Mouse (Mus musculus): Measurements from ENCODE around the gene Olfr1288. TPM values are rescaled to one million over a fixed set of nuclear protein-coding genes. Genes with fewer than 3 reads are reported as not detected.

Olfr1288 gene
- not detected in 2 replicates for polyA plus RNA-seq (2015; fragmentation: Nextera tagmentation; extraction: Ambion mirVana)

DNA sequence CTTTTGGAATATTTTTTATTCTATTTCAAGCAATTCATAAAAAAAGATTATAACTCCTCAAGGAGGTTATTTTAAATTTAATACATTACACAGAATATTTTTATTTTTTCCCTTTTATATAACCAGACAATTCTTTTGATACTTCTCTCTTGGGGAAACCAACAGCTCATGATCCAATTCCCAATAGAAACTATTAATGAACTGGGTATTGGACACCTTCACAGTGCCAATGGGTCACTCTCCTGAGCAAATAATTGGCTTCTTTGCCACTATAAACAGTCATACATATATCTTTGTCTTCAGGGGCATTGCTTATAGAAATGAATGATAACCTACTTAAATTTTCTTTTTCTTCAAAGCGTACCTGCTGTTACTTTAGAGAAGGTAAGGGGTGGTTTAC is at the start of gene Olfr1288:
Gene Olfr1288, plus strand, starts transcription at position 301 of the 400 bp plus-strand sequence.
- H3K4me1 ChIP-seq: no peaks in the 10 kb centered on the region
- no peak within 1 kb of the TSS for H3K4me3 ChIP-seq
- no peak within 1 kb of the TSS for H3K27ac ChIP-seq
- H3K27me3 ChIP-seq: no peaks in the 10 kb centered on the region
- H3K9ac ChIP-seq: no peak within 1 kb of the TSS
- no peak for ATAC-seq
- no peaks in the 10 kb centered on the region for H3K36me3 ChIP-seq (ENCODE audit: poor library complexity, severe bottlenecking)
- no peaks in the 10 kb centered on the region for H3K9me3 ChIP-seq (replicated peaks)
- no peak within 1 kb of the TSS for H3K4me2 ChIP-seq
- 93% methylated on average over 1 of the region's 1 CpGs for WGBS

DNA sequence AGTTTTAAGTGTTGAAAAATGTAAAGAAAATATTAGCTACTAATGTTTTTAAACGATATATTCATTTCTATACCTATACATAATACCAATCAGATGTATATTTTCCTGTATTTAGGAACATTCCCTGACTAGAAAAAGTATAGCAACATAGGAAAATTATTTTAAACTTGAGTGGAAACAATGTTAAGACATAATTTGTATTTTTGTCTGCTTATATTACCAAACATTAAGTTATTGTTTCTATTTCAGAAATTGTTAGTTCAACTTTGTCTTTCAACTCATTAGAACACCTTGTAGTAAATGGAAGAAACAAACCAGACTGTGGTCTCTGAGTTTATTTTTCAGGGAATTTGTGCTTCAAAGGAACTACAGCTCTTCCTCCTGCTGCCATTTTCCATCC is 25.1 kb upstream of the Olfr1288 start, which contains the start of gene Olfr1287:
Gene Olfr1287, plus strand, starts transcription at position 301 of the 400 bp plus-strand sequence.
- Histone ChIP-seq H3K4me2 (no peak within 1 kb of the TSS), H3K36me3 (ENCODE audit: poor library complexity, severe bottlenecking) (no peaks in the 10 kb centered on the region), H3K4me3 (no peak within 1 kb of the TSS), H3K9me3 (replicated peaks) (no peaks in the 10 kb centered on the region), H3K4me1 (no peaks in the 10 kb centered on the region), H3K9ac (no peak within 1 kb of the TSS), H3K27me3 (no peaks in the 10 kb centered on the region), H3K27ac (no peak within 1 kb of the TSS)
- 71% methylated on average over 1 of the region's 1 CpGs for WGBS
- ATAC-seq: no peak

DNA sequence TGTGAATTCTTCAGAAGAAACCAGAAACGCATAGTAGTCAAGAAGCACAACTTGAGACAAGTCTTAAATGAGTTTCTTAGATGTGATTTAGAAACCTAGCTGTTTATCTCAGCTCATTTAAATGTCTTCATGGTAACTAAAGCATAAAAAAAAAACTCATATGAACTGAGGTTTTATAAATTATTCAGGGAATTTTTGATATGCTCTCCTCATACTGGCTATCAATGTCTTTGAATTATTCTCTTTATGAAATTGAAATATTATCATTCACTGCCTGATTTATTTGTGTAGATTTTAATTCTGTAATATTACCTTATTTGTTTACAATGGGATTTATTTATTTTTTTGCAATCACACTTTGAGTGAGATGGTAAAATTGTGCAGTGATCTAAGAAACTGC is 6.6 kb downstream of the Olfr1288 start, which contains the start of gene Olfr1289:
Gene Olfr1289, plus strand, starts transcription at position 301 of the 400 bp plus-strand sequence.
- Histone ChIP-seq H3K4me1 (no peaks in the 10 kb centered on the region), H3K4me2 (no peak within 1 kb of the TSS), H3K9ac (no peak within 1 kb of the TSS), H3K9me3 (replicated peaks) (no peaks in the 10 kb centered on the region), H3K27ac (no peak within 1 kb of the TSS), H3K36me3 (ENCODE audit: poor library complexity, severe bottlenecking) (no peaks in the 10 kb centered on the region), H3K27me3 (no peaks in the 10 kb centered on the region), H3K4me3 (no peak within 1 kb of the TSS)
- WGBS: 87% methylated on average over 1 of the region's 1 CpGs
- ATAC-seq: no peak

DNA sequence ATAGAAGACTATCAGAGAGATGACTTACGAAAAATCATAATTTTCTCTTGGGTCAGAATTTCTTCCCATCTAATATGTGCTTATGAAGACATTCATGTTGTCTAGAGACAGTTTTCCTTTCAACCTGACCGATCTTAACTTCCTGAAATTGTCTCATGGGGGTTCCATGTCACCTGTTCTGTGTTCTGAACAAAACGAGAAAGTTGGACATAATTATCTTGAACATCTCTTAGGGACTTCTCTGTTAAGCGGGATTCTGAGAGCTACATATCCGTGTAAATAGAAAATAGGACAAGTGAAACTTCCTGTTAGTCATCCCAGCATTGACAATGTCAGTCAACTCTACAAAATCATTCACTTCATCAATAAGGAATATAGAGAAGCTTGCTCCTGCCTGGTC is 19.8 kb downstream of the Olfr1288 start, which contains the start of gene Olfr1290:
Gene Olfr1290, minus strand, starts transcription at position 101 of the 400 bp plus-strand sequence.
- no peak for ATAC-seq
- H3K4me3 ChIP-seq: no peak within 1 kb of the TSS
- 84% methylated on average over 5 of the region's 5 CpGs for WGBS
- H3K9ac ChIP-seq: no peak within 1 kb of the TSS
- H3K4me2 ChIP-seq: no peak within 1 kb of the TSS
- no peaks in the 10 kb centered on the region for H3K27me3 ChIP-seq
- H3K36me3 ChIP-seq (ENCODE audit: poor library complexity, severe bottlenecking): no peaks in the 10 kb centered on the region
- H3K4me1 ChIP-seq: no peaks in the 10 kb centered on the region
- H3K9me3 ChIP-seq (replicated peaks): no peaks in the 10 kb centered on the region
- H3K27ac ChIP-seq: no peak within 1 kb of the TSS

DNA sequence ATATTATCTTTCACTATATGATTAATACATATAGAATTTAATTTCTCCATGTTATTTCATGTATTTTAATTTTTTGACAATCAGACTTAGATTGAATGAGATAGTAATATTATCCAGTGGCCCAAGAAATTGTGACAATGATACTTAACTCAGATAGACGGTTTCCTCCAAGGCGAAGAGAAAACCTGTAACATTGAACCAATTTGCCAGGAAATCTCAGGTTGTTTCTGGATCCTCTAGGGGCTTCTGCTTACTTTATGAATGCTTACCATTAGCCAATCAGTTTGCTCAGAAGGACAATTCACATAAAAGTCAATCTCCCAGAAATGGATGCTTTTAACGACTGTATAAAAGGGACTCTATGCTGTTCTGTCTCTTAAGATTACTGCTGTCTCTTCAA is 23.0 kb downstream of the Olfr1288 start, which contains the start of gene Olfr1291-ps1:
Gene Olfr1291-ps1, plus strand, starts transcription at position 301 of the 400 bp plus-strand sequence.
- WGBS: 91% methylated on average over 3 of the region's 3 CpGs
- Histone ChIP-seq H3K4me1 (no peaks in the 10 kb centered on the region), H3K27ac (no peak within 1 kb of the TSS), H3K9ac (no peak within 1 kb of the TSS), H3K27me3 (no peaks in the 10 kb centered on the region), H3K4me3 (no peak within 1 kb of the TSS), H3K4me2 (no peak within 1 kb of the TSS), H3K36me3 (ENCODE audit: poor library complexity, severe bottlenecking) (no peaks in the 10 kb centered on the region), H3K9me3 (replicated peaks) (no peaks in the 10 kb centered on the region)
- ATAC-seq: no peak

DNA sequence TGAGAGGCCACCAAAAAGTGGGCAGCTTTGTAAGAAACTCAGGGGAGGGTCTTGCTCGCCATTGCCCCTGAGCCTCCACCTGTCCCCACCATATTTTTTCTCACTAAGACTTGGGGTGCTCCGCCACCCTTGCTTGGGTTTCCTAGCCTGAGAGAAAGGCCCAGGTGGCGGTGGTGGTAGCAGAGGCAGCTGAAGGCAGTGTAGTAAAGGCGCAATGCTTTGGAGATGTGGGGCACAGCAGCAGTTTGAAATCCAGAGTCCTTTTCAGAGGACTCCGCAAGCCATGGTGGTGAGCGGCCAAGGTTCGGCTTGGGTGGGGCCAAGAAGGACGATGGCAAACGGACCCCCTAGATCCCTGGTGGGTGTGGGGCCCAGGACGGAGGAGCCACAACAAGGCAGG is 43.5 kb downstream of the Olfr1288 start:
- Histone ChIP-seq H3K36me3 (ENCODE audit: poor library complexity, severe bottlenecking) (no peaks in the 10 kb centered on the region), H3K9me3 (replicated peaks) (peaks cover 5% of the 10 kb centered on the region; the same call in 1 of the 2 replicates), H3K27me3 (no peaks in the 10 kb centered on the region), H3K4me3 (no peak overlapping the region), H3K27ac (no peak overlapping the region), H3K9ac (no peak overlapping the region), H3K4me1 (no peaks in the 10 kb centered on the region), H3K4me2 (no peak overlapping the region)
- no peak for ATAC-seq
- WGBS: 92% methylated on average over 10 of the region's 10 CpGs

DNA sequence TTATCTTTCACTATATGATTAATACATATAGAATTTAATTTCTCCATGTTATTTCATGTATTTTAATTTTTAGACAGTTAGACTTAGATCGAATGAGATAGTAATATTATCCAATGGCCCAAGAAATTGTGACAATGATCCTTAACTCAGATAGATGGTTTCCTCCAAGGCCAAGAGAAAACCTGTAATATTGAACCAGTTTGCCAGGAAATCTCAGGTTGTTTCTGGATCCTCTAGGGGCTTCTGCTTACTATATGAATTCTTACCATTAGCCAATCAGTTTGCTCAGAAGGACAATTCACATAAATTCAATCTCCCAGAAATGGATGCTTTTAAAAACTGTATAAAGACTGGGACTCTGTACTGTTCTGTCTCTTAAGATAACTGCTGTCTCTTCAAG is 51.0 kb downstream of the Olfr1288 start, which contains the start of gene Olfr1293-ps:
Gene Olfr1293-ps, plus strand, starts transcription at position 301 of the 400 bp plus-strand sequence.
- Histone ChIP-seq H3K36me3 (ENCODE audit: poor library complexity, severe bottlenecking) (no peaks in the 10 kb centered on the region), H3K27ac (no peak within 1 kb of the TSS), H3K9me3 (replicated peaks) (0 out of 2 replicates have a peak, but pooled peaks cover under 1% of the 10 kb centered on the region), H3K4me3 (no peak within 1 kb of the TSS), H3K9ac (no peak within 1 kb of the TSS), H3K27me3 (no peaks in the 10 kb centered on the region), H3K4me2 (no peak within 1 kb of the TSS), H3K4me1 (no peaks in the 10 kb centered on the region)
- no peak for ATAC-seq
- 98% methylated on average over 1 of the region's 1 CpGs for WGBS

Other genes with a start within 250 kb of the Olfr1288 start
- not detected in 2 replicates for gene 4930430A15Rik, start 244.5 kb upstream of the Olfr1288 start, polyA plus RNA-seq (2015; fragmentation: Nextera tagmentation; extraction: Ambion mirVana)
- not detected in 2 replicates for gene Olfr1275, start 238.8 kb upstream of the Olfr1288 start, polyA plus RNA-seq (2015; fragmentation: Nextera tagmentation; extraction: Ambion mirVana)
- not detected in 2 replicates for gene Olfr1276, start 219.6 kb upstream of the Olfr1288 start, polyA plus RNA-seq (2015; fragmentation: Nextera tagmentation; extraction: Ambion mirVana)
- gene Olfr1277, start 200.0 kb upstream of the Olfr1288 start, polyA plus RNA-seq (2015; fragmentation: Nextera tagmentation; extraction: Ambion mirVana): not detected in 2 replicates
- gene Olfr1278, start 184.0 kb upstream of the Olfr1288 start, polyA plus RNA-seq (2015; fragmentation: Nextera tagmentation; extraction: Ambion mirVana): not detected in 2 replicates
- gene Olfr1279, start 173.5 kb upstream of the Olfr1288 start, polyA plus RNA-seq (2015; fragmentation: Nextera tagmentation; extraction: Ambion mirVana): not detected in 2 replicates
- gene Olfr1280, start 160.1 kb upstream of the Olfr1288 start, polyA plus RNA-seq (2015; fragmentation: Nextera tagmentation; extraction: Ambion mirVana): not detected in 2 replicates
- not detected in 2 replicates for gene Olfr1281, start 147.6 kb upstream of the Olfr1288 start, polyA plus RNA-seq (2015; fragmentation: Nextera tagmentation; extraction: Ambion mirVana)
- not detected in 2 replicates for gene Olfr1282, start 138.0 kb upstream of the Olfr1288 start, polyA plus RNA-seq (2015; fragmentation: Nextera tagmentation; extraction: Ambion mirVana)
- gene Olfr1283, start 107.3 kb upstream of the Olfr1288 start, polyA plus RNA-seq (2015; fragmentation: Nextera tagmentation; extraction: Ambion mirVana): not detected in 2 replicates
- gene Olfr1284, start 98.6 kb upstream of the Olfr1288 start, polyA plus RNA-seq (2015; fragmentation: Nextera tagmentation; extraction: Ambion mirVana): not detected in 2 replicates
- gene Olfr1286, start 51.0 kb upstream of the Olfr1288 start, polyA plus RNA-seq (2015; fragmentation: Nextera tagmentation; extraction: Ambion mirVana): not detected in 2 replicates
- not detected in 2 replicates for gene Olfr1287, start 25.0 kb upstream of the Olfr1288 start, polyA plus RNA-seq (2015; fragmentation: Nextera tagmentation; extraction: Ambion mirVana)
- gene Olfr1289, start 6.7 kb downstream of the Olfr1288 start, polyA plus RNA-seq (2015; fragmentation: Nextera tagmentation; extraction: Ambion mirVana): not detected in 2 replicates
- not detected in 2 replicates for gene Olfr1290, start 19.7 kb downstream of the Olfr1288 start, polyA plus RNA-seq (2015; fragmentation: Nextera tagmentation; extraction: Ambion mirVana)
- gene Olfr1291-ps1, start 23.1 kb downstream of the Olfr1288 start, polyA plus RNA-seq (2015; fragmentation: Nextera tagmentation; extraction: Ambion mirVana): not detected in 2 replicates
- not detected in 2 replicates for gene Olfr1293-ps, start 51.1 kb downstream of the Olfr1288 start, polyA plus RNA-seq (2015; fragmentation: Nextera tagmentation; extraction: Ambion mirVana)
- gene Olfr1294, start 66.2 kb downstream of the Olfr1288 start, polyA plus RNA-seq (2015; fragmentation: Nextera tagmentation; extraction: Ambion mirVana): not detected in 2 replicates
- not detected in 2 replicates for gene Olfr1295, start 95.6 kb downstream of the Olfr1288 start, polyA plus RNA-seq (2015; fragmentation: Nextera tagmentation; extraction: Ambion mirVana)
- gene Olfr1297, start 152.4 kb downstream of the Olfr1288 start, polyA plus RNA-seq (2015; fragmentation: Nextera tagmentation; extraction: Ambion mirVana): not detected in 2 replicates
- gene Olfr1298, start 175.1 kb downstream of the Olfr1288 start, polyA plus RNA-seq (2015; fragmentation: Nextera tagmentation; extraction: Ambion mirVana): not detected in 2 replicates
- gene Olfr1299, start 187.3 kb downstream of the Olfr1288 start, polyA plus RNA-seq (2015; fragmentation: Nextera tagmentation; extraction: Ambion mirVana): not detected in 2 replicates